Mouse (Mus musculus) heart, postnatal 25 days (tissue): ENCODE results near the gene Cdh13. TPM values are rescaled to one million over a fixed set of nuclear protein-coding genes. Genes with fewer than 3 reads are reported as not detected.

Experiments used
- DNase-seq: peaks from one replicate; pipeline ENCODE4 v3.0.0; 2022; ENCODE audit warnings: low spot score
- intact Hi-C: fragments of 180-260 bp; cut with DNase I; formaldehyde crosslinking; loops from one replicate; pipeline ENCODE4 v1.15.1; 2025
- total RNA-seq, 2 experiments: library from RNA; stranded (reverse); gene quantifications; 2 replicates each; pipeline ENCODE4 v1.2.3; 2021

Gene Cdh13
- total RNA-seq, 2 experiments from 2014 or later: 147 to 186 TPM

DNA sequence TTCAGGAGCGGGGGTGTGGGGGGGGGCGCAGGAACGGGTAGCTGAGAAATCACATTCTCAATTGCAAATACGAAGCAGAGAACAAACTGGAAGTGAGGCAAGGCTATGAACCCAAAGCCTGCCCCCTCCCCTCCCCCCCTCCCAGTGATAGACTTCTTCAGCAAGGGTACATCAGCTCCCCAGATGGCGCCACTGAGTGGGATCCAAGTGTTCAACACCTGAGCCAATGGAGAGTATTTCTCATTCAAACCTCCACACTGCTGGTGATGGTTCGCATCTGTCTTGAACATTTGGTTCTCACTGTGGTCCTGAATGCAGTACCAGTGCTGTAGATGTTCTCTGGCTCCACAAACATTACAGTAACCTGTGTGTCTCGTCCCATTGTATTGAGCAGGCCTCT, 6.0 kb downstream of the Cdh13 start:
- no peak for DNase-seq
- intact Hi-C loops: loop anchor here (2.0 to 5.0 kb wide), 5 partner anchors 88 to 561 kb away; no protein-coding TSS in a partner anchor

DNA sequence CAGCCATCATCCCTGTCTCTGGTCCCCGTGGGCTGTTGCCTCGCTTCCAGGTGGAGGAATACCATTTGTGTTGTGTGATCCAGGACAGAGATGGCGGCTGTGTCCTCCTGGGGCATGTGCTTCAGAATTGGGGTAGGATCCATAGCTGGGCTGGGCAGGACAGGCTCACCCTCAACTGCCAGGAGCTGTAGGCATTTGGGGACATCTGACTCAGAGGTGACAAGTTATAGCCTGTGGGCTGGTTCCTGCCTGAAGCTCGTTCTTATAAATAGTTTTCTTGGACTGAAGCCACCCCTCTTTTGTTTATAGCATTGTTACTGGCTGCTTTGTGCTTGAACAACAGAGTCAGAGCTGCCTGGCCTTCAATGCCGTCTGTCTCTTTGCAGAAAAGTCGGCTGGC, 6.7 kb downstream of the Cdh13 start:
- intact Hi-C loops: no loop called here
- peak; percentile 31 for DNase-seq

DNA sequence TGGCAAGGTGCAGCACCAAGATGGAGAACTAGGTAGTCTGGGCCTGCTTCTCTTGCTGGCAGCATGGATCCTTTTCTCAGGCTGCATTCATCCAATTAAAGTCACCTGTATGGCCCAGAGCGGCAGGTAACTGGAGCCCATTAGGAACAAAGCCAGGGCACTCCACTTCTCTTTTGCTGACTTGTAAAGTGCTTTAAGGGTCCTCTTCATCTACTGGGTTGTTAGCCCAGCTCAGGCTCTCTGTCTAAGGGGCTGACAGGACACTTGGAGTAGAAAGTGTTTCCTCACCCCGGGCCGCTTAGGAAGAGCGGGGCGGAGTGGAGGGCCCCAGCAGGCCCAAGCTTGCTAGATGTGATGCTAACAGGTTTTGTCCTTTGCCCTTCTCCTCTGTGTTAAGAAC, 12.9 kb downstream of the Cdh13 start:
- no peak for DNase-seq
- intact Hi-C loops: no loop called here

DNA sequence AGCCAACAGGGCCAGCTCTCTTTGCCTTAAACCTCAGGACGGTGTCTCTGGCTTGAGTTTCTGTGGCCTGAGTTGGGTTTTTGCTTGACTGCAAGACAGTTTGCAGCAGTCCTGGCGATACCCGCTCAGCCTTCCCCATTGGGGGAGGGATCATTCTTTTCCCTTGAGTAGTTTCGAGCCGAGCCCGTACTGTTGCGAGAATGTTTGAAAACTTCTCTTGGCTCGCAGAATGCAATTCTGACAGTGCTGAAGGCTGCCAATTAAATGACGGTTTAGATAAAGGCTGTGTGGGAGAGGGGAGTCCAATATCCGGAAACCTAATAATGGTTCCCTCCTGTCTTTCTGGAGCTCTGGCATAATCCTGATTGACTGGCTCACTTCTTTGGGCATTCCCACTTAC, 23.4 kb downstream of the Cdh13 start:
- DNase-seq: no peak
- intact Hi-C loops: no loop called here

- no peak for DNase-seq
- intact Hi-C loops: no loop called here
Observed at GRCm38 (mm10) chr8:118309106-118309505, 25.6 kb downstream of the Cdh13 start.

GRCm38 (mm10) chr8:118313426-118314187, 30.1 kb downstream of the Cdh13 start:
- DNase-seq: no peak
- intact Hi-C loops: no loop called here

DNA sequence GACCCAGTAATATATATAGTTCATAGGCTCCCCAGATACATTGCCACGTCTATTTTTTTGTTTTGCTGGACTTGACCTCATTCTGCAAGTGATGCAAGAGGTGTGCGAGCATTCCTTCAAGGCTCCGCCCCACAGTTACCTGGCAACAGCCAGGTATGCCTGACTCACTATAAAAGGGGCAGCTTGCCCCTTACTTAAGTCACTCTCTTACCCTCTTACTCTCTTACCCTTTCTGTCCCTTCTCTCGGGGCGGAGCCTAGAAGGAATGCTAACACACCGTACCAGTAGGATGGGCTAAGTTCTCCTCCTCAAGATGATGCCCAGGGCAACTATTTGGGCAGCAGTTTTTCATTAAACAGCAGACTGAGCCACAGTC, 30.6 kb downstream of the Cdh13 start:
- intact Hi-C loops: no loop called here
- DNase-seq: no peak

DNA sequence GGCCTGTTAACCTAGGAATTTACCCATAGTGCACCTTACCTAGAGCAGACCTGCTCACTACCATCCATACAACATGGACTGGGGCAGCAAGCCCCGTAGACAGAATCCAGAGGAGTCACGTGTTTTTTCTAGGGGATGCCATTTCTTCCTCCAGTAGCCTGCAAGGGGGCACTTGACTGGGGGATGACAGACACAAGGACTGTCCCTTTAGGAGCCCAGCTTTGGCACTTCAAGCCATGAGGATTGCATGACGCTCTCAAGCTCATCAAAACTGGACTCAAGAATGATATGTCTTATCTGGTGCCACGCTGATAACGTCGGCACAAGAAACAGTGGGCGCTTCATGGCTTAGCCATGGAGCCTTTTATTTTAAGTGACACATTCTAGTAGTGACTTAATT, 31.4 kb downstream of the Cdh13 start:
- intact Hi-C loops: no loop called here

GRCm38 (mm10) chr8:118316440-118316839, 32.9 kb downstream of the Cdh13 start:
- intact Hi-C loops: no loop called here
- DNase-seq: no peak

More for the DNA sequence above, 31.4 kb downstream of the Cdh13 start:
- no peak for DNase-seq

GRCm38 (mm10) chr8:118320566-118320965, 37.0 kb downstream of the Cdh13 start:
- no peak for DNase-seq
- intact Hi-C loops: no loop called here

- no peak for DNase-seq
- intact Hi-C loops: no loop called here
Observed at GRCm38 (mm10) chr8:118323421-118323820, 39.9 kb downstream of the Cdh13 start.

DNA sequence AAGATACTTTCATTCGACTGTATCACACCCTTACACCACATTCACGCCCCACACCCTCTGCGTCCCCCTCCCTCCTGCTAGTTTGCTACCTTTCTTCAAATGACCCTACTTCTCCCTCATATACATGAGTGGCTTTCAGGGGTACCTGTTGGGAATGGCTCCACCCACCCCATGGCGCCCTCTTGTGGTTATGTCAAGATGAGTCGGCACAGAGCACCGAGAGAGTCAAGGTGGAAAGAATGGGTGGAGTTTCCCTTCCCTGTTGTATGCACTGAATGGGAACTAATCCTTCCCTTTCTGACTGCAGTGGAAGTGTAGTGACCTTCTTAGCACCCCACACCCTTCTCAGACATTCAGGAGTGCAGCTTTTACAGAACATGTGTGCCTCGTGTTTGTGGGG, 51.4 kb downstream of the Cdh13 start:
- intact Hi-C loops: loop anchor here (5.0 kb wide), 1 partner anchor 107 kb away; no protein-coding TSS in a partner anchor
- DNase-seq: no peak

- no peak for DNase-seq
- intact Hi-C loops: loop anchor here (5.0 kb wide), 1 partner anchor 103 kb away; no protein-coding TSS in a partner anchor
Observed at GRCm38 (mm10) chr8:118339711-118340110, 56.2 kb downstream of the Cdh13 start.

GRCm38 (mm10) chr8:118343267-118343666, 59.7 kb downstream of the Cdh13 start:
- intact Hi-C loops: no loop called here
- DNase-seq: no peak

- DNase-seq: no peak
Observed at GRCm38 (mm10) chr8:118348710-118349489, 65.4 kb downstream of the Cdh13 start.

GRCm38 (mm10) chr8:118350136-118350535, 66.6 kb downstream of the Cdh13 start:
- DNase-seq: peak; percentile 6
- intact Hi-C loops: loop anchor here (5.0 kb wide), 2 partner anchors 42 to 82 kb away; no protein-coding TSS in a partner anchor

More at GRCm38 (mm10) chr8:118348710-118349489, 65.4 kb downstream of the Cdh13 start:
- intact Hi-C loops: loop anchor here (5.0 kb wide), 1 partner anchor 67 kb away; the partner anchor contains the start of gene Cdh13

DNA sequence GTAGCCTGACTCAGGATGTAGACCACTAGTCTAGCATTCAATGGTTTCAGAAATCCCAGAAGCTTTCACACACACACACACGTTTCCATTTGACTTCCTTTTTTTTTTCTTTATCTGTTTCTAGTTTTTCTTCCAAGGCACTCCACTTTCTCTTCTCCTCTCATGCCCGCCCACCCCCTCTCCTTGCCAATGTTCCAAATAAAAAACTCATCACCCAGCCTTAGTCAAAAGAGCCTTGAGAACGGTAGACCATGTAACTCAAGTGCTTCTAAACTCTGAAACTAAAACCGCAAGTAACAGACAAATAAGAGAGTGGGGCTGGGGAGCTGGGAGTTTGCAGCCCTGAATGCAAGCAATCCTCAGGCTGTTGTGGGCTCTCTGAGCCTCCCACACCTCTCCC, 69.5 kb downstream of the Cdh13 start:
- no peak for DNase-seq
- intact Hi-C loops: loop anchor here (5.0 kb wide), 2 partner anchors 39 to 79 kb away; no protein-coding TSS in a partner anchor

- intact Hi-C loops: no loop called here
- DNase-seq: no peak
Observed at GRCm38 (mm10) chr8:118357067-118357466, 73.5 kb downstream of the Cdh13 start.

- intact Hi-C loops: no loop called here
- DNase-seq: no peak
Observed at GRCm38 (mm10) chr8:118357596-118357995, 74.1 kb downstream of the Cdh13 start.

- intact Hi-C loops: no loop called here
- no peak for DNase-seq
Observed at GRCm38 (mm10) chr8:118363781-118364180, 80.2 kb downstream of the Cdh13 start.

GRCm38 (mm10) chr8:118373092-118373491, 89.6 kb downstream of the Cdh13 start:
- no peak for DNase-seq
- intact Hi-C loops: no loop called here
